Comparison of ENCODE assay signal across 19 mouse cellular contexts in genomic region chr11:69664841-69665240, GRCm38 (mm10). TPM values are rescaled to one million over a fixed set of nuclear protein-coding genes. Genes with fewer than 3 reads are reported as not detected.
A peak's percentile ranks its signal among the peaks of the same experiment; 100 is the strongest.
DNase-seq lines count a peak whose midpoint lies in the region; ATAC-seq and TF ChIP-seq lines count a peak whose summit lies in the region.
"Had no signal": no experiment of that assay in that cellular context is flagged by ENCODE, and none has a peak within 500 bp of the region (broad histone marks: within the 10 kb centered on the region; RNA-seq: fewer than 3 reads in every experiment).

No protein-coding gene starts in this region.

- no peak for TF ChIP-seq EP300 in liver, postnatal 0 days (IDR thresholded peaks at IDR 0.05; ENCODE audit: low read depth)

- no peaks in the 10 kb centered on the region for H3K9me3 ChIP-seq in hindbrain, embryonic 11.5 days (ENCODE audit: control insufficient read depth, low read length)
- no peaks in the 10 kb centered on the region for H3K9me3 ChIP-seq in hindbrain, embryonic 14.5 days (ENCODE audit: control insufficient read depth, low read length)
- no peaks in the 10 kb centered on the region for H3K9me3 ChIP-seq in midbrain, embryonic 10.5 days (replicated peaks)
- no peaks in the 10 kb centered on the region for H3K9me3 ChIP-seq in midbrain, postnatal 0 days (ENCODE audit: low read length)
- no peaks in the 10 kb centered on the region for H3K9me3 ChIP-seq in embryonic facial prominence, embryonic 14.5 days (ENCODE audit: control insufficient read depth, low read length)
- no peaks in the 10 kb centered on the region for H3K9me3 ChIP-seq in liver, postnatal 0 days (ENCODE audit: low read length)
- H3K9me3 ChIP-seq: forebrain, embryonic 12.5 days had no signal

- WGBS in hindbrain, embryonic 11.5 days: 95% methylated on average over 7 of the region's 7 CpGs
- 98% methylated on average over 7 of the region's 7 CpGs for WGBS in hindbrain, embryonic 14.5 days
- 92% methylated on average over 7 of the region's 7 CpGs for WGBS in midbrain, embryonic 10.5 days
- WGBS in midbrain, postnatal 0 days: 92% methylated on average over 7 of the region's 7 CpGs
- 92% methylated on average over 7 of the region's 7 CpGs for WGBS in embryonic facial prominence, embryonic 14.5 days
- WGBS in liver, postnatal 0 days (ENCODE audit: insufficient replicate concordance): 88% methylated on average over 7 of the region's 7 CpGs

- H3K27me3 ChIP-seq in hindbrain, embryonic 11.5 days (ENCODE audit: control insufficient read depth, insufficient read depth, low read length): no peaks in the 10 kb centered on the region
- H3K27me3 ChIP-seq in hindbrain, embryonic 14.5 days (ENCODE audit: control insufficient read depth, insufficient read depth, low read length): no peaks in the 10 kb centered on the region
- H3K27me3 ChIP-seq in midbrain, embryonic 10.5 days (ENCODE audit: low read depth, poor library complexity, severe bottlenecking): no peaks in the 10 kb centered on the region
- H3K27me3 ChIP-seq in midbrain, postnatal 0 days (ENCODE audit: insufficient read depth, low read length): no peaks in the 10 kb centered on the region
- no peaks in the 10 kb centered on the region for H3K27me3 ChIP-seq in embryonic facial prominence, embryonic 14.5 days (replicated peaks; ENCODE audit: control insufficient read depth, insufficient read depth, low read length)
- no peaks in the 10 kb centered on the region for H3K27me3 ChIP-seq in liver, postnatal 0 days (ENCODE audit: insufficient read depth, low read length)
- H3K27me3 ChIP-seq: forebrain, embryonic 12.5 days had no signal

- no peak for DNase-seq in hindbrain, embryonic 11.5 days (ENCODE audit: low spot score)
- no peak for DNase-seq in hindbrain, embryonic 14.5 days (ENCODE audit: low spot score)
- no peak for DNase-seq in midbrain, embryonic 10.5 days (ENCODE audit: low spot score)
- DNase-seq in midbrain, postnatal 0 days (ENCODE audit: low spot score): no peak
- DNase-seq in embryonic facial prominence, embryonic 14.5 days (ENCODE audit: low spot score): no peak
- no peak for DNase-seq in liver, postnatal 0 days
- DNase-seq in left cerebral cortex, adult 11 months (ENCODE audit: low spot score): no peak
- DNase-seq: adrenal gland, postnatal 10 days; heart, adult 2 months; lung, adult 18-20 months had no signal

- 0 out of 2 replicates have a peak overlapping the region, but pooled peaks have one; percentile 6 for H3K4me3 ChIP-seq in hindbrain, embryonic 11.5 days (ENCODE audit: low read depth, low read length)
- H3K4me3 ChIP-seq in hindbrain, embryonic 14.5 days (replicated peaks; ENCODE audit: low read length): no peak overlapping the region
- peak overlapping the region; percentile 7; the same call in 1 of the 2 replicates for H3K4me3 ChIP-seq in midbrain, embryonic 10.5 days
- H3K4me3 ChIP-seq in midbrain, postnatal 0 days (ENCODE audit: low read depth, low read length): no peak overlapping the region
- H3K4me3 ChIP-seq in embryonic facial prominence, embryonic 14.5 days (ENCODE audit: low read depth, low read length): no peak overlapping the region
- no peak overlapping the region for H3K4me3 ChIP-seq in liver, postnatal 0 days (ENCODE audit: low read depth, low read length)
- H3K4me3 ChIP-seq: forebrain, embryonic 12.5 days; heart, adult 2 months had no signal

- H3K27ac ChIP-seq in hindbrain, embryonic 11.5 days (ENCODE audit: low read depth, low read length): no peak overlapping the region
- no peak overlapping the region for H3K27ac ChIP-seq in hindbrain, embryonic 14.5 days
- H3K27ac ChIP-seq in midbrain, embryonic 10.5 days (replicated peaks): no peak overlapping the region
- no peak overlapping the region for H3K27ac ChIP-seq in midbrain, postnatal 0 days (ENCODE audit: low read depth, low read length)
- no peak overlapping the region for H3K27ac ChIP-seq in embryonic facial prominence, embryonic 14.5 days (replicated peaks; ENCODE audit: low read depth, low read length)
- H3K27ac ChIP-seq in liver, postnatal 0 days (ENCODE audit: low read depth): peak overlapping the region; percentile 97
- H3K27ac ChIP-seq: heart, adult 2 months; kidney, postnatal 0 days had no signal

- peaks cover 4% of the 10 kb centered on the region; the same call in 1 of the 2 replicates for H3K4me1 ChIP-seq in hindbrain, embryonic 11.5 days (replicated peaks; ENCODE audit: control insufficient read depth, insufficient read depth, low read length)
- peaks cover 17% of the 10 kb centered on the region for H3K4me1 ChIP-seq in hindbrain, embryonic 14.5 days (replicated peaks; ENCODE audit: control insufficient read depth, insufficient read depth, low read length)
- H3K4me1 ChIP-seq in midbrain, embryonic 10.5 days: peaks cover 35% of the 10 kb centered on the region
- 0 out of 2 replicates have a peak, but pooled peaks cover 10% of the 10 kb centered on the region for H3K4me1 ChIP-seq in midbrain, postnatal 0 days (ENCODE audit: insufficient read depth, low read length)
- H3K4me1 ChIP-seq in embryonic facial prominence, embryonic 14.5 days (ENCODE audit: control insufficient read depth, insufficient read depth, low read length): peaks cover 13% of the 10 kb centered on the region
- peaks cover 33% of the 10 kb centered on the region for H3K4me1 ChIP-seq in liver, postnatal 0 days (ENCODE audit: insufficient read depth)

- no peak overlapping the region for H3K4me2 ChIP-seq in hindbrain, embryonic 11.5 days (replicated peaks; ENCODE audit: low read depth, low read length)
- H3K4me2 ChIP-seq in hindbrain, embryonic 14.5 days (replicated peaks): no peak overlapping the region
- H3K4me2 ChIP-seq in midbrain, postnatal 0 days (ENCODE audit: low read depth, low read length, poor library complexity, severe bottlenecking): no peak overlapping the region
- H3K4me2 ChIP-seq in embryonic facial prominence, embryonic 14.5 days (ENCODE audit: low read depth, low read length): no peak overlapping the region
- peak overlapping the region; percentile 14 for H3K4me2 ChIP-seq in liver, postnatal 0 days (ENCODE audit: low read depth, low read length)
- H3K4me2 ChIP-seq: forebrain, embryonic 12.5 days had no signal

- no peak for ATAC-seq in hindbrain, embryonic 11.5 days (ENCODE audit: low FRiP score)
- ATAC-seq in hindbrain, embryonic 14.5 days (ENCODE audit: low FRiP score): no peak
- no peak for ATAC-seq in midbrain, postnatal 0 days (ENCODE audit: low FRiP score)
- ATAC-seq in embryonic facial prominence, embryonic 14.5 days (ENCODE audit: low read depth): no peak
- no peak for ATAC-seq in liver, postnatal 0 days
- ATAC-seq: midbrain, embryonic 16.5 days had no signal

- peaks cover 19% of the 10 kb centered on the region for H3K36me3 ChIP-seq in hindbrain, embryonic 11.5 days (ENCODE audit: control insufficient read depth, insufficient read depth, low read length)
- H3K36me3 ChIP-seq in hindbrain, embryonic 14.5 days (replicated peaks; ENCODE audit: control insufficient read depth, insufficient read depth): peaks cover 67% of the 10 kb centered on the region
- H3K36me3 ChIP-seq in midbrain, embryonic 10.5 days: peaks cover 72% of the 10 kb centered on the region
- peaks cover 44% of the 10 kb centered on the region for H3K36me3 ChIP-seq in midbrain, postnatal 0 days (ENCODE audit: insufficient read depth, low read length)
- H3K36me3 ChIP-seq in embryonic facial prominence, embryonic 14.5 days (ENCODE audit: control insufficient read depth, insufficient read depth, low read length): peaks cover 64% of the 10 kb centered on the region
- peaks cover 43% of the 10 kb centered on the region for H3K36me3 ChIP-seq in liver, postnatal 0 days (replicated peaks; ENCODE audit: insufficient read depth, low read length)

- H3K9ac ChIP-seq in hindbrain, embryonic 11.5 days (ENCODE audit: low read depth, low read length): no peak overlapping the region
- no peak overlapping the region for H3K9ac ChIP-seq in hindbrain, embryonic 14.5 days
- no peak overlapping the region for H3K9ac ChIP-seq in midbrain, postnatal 0 days (replicated peaks; ENCODE audit: low read length, poor library complexity, severe bottlenecking)
- H3K9ac ChIP-seq in embryonic facial prominence, embryonic 14.5 days (ENCODE audit: low read depth, low read length): 0 out of 2 replicates have a peak overlapping the region, but pooled peaks have one; percentile 8
- H3K9ac ChIP-seq in liver, postnatal 0 days (replicated peaks): no peak overlapping the region; the same call in 1 of the 2 replicates
- H3K9ac ChIP-seq: forebrain, embryonic 12.5 days had no signal

- no peak for TF ChIP-seq CTCF in midbrain, postnatal 0 days (IDR thresholded peaks at IDR 0.05)
- no peak for TF ChIP-seq CTCF in liver, postnatal 0 days (IDR thresholded peaks at IDR 0.05; ENCODE audit: low read depth)

RNA-seq across cellular contexts. Expression of gene Cd68, which starts 1.1 kb away (rescaled TPM):
- 8.2 and 8.7 TPM in 2 replicates for polyA plus RNA-seq in hindbrain, embryonic 11.5 days (2014; fragmentation: Nextera tagmentation; extraction: Ambion mirVana)
- polyA plus RNA-seq in hindbrain, embryonic 14.5 days (2014; fragmentation: Nextera tagmentation; extraction: Ambion mirVana): 8.0 and 10.3 TPM in 2 replicates
- 7.0 and 7.4 TPM in 2 replicates for polyA plus RNA-seq in midbrain, embryonic 10.5 days (2016; fragmentation: Nextera tagmentation; extraction: Ambion mirVana)
- total RNA-seq in midbrain, postnatal 0 days (2014; rRNA removed): 7.2 and 10.3 TPM in 2 replicates
- polyA plus RNA-seq in midbrain, postnatal 0 days (2015; fragmentation: Nextera tagmentation; extraction: Ambion mirVana): 10.6 and 11.0 TPM in 2 replicates
- 22.0 and 25.5 TPM in 2 replicates for polyA plus RNA-seq in embryonic facial prominence, embryonic 14.5 days (2014; fragmentation: Nextera tagmentation; extraction: Ambion mirVana)
- polyA plus RNA-seq in liver, postnatal 0 days (2015; fragmentation: Nextera tagmentation; extraction: Ambion mirVana): 30.1 and 32.5 TPM in 2 replicates

RNA-seq across cellular contexts. Expression of gene Mpdu1, which starts 2.4 kb away (rescaled TPM):
- polyA plus RNA-seq in hindbrain, embryonic 11.5 days (2014; fragmentation: Nextera tagmentation; extraction: Ambion mirVana): 28.0 and 45.3 TPM in 2 replicates
- 47.4 and 63.7 TPM in 2 replicates for polyA plus RNA-seq in hindbrain, embryonic 14.5 days (2014; fragmentation: Nextera tagmentation; extraction: Ambion mirVana)
- polyA plus RNA-seq in midbrain, embryonic 10.5 days (2016; fragmentation: Nextera tagmentation; extraction: Ambion mirVana): 85.1 and 86.2 TPM in 2 replicates
- total RNA-seq in midbrain, postnatal 0 days (2014; rRNA removed): 224 and 278 TPM in 2 replicates
- 118 and 123 TPM in 2 replicates for polyA plus RNA-seq in midbrain, postnatal 0 days (2015; fragmentation: Nextera tagmentation; extraction: Ambion mirVana)
- polyA plus RNA-seq in embryonic facial prominence, embryonic 14.5 days (2014; fragmentation: Nextera tagmentation; extraction: Ambion mirVana): 29.1 and 33.6 TPM in 2 replicates
- 36.9 and 41.0 TPM in 2 replicates for polyA plus RNA-seq in liver, postnatal 0 days (2015; fragmentation: Nextera tagmentation; extraction: Ambion mirVana)

RNA-seq across cellular contexts. Expression of gene Eif4a1, which starts 7.4 kb away (rescaled TPM):
- 891 and 905 TPM in 2 replicates for polyA plus RNA-seq in hindbrain, embryonic 11.5 days (2014; fragmentation: Nextera tagmentation; extraction: Ambion mirVana)
- polyA plus RNA-seq in hindbrain, embryonic 14.5 days (2014; fragmentation: Nextera tagmentation; extraction: Ambion mirVana): 559 and 579 TPM in 2 replicates
- polyA plus RNA-seq in midbrain, embryonic 10.5 days (2016; fragmentation: Nextera tagmentation; extraction: Ambion mirVana): 710 and 716 TPM in 2 replicates
- total RNA-seq in midbrain, postnatal 0 days (2014; rRNA removed): 767 and 793 TPM in 2 replicates
- polyA plus RNA-seq in midbrain, postnatal 0 days (2015; fragmentation: Nextera tagmentation; extraction: Ambion mirVana): 501 and 502 TPM in 2 replicates
- polyA plus RNA-seq in embryonic facial prominence, embryonic 14.5 days (2014; fragmentation: Nextera tagmentation; extraction: Ambion mirVana): 525 and 575 TPM in 2 replicates
- polyA plus RNA-seq in liver, postnatal 0 days (2015; fragmentation: Nextera tagmentation; extraction: Ambion mirVana): 199 and 203 TPM in 2 replicates

RNA-seq across cellular contexts. Expression of gene Sox15, which starts 9.7 kb away (rescaled TPM):
- polyA plus RNA-seq in hindbrain, embryonic 11.5 days (2014; fragmentation: Nextera tagmentation; extraction: Ambion mirVana): not detected in 2 replicates
- not detected in 2 replicates for polyA plus RNA-seq in hindbrain, embryonic 14.5 days (2014; fragmentation: Nextera tagmentation; extraction: Ambion mirVana)
- 0.16 TPM in 1 of 2 replicates, not detected in the other for polyA plus RNA-seq in midbrain, embryonic 10.5 days (2016; fragmentation: Nextera tagmentation; extraction: Ambion mirVana)
- 0.27 TPM in 1 of 2 replicates, not detected in the other for total RNA-seq in midbrain, postnatal 0 days (2014; rRNA removed)
- 0.19 and 0.20 TPM in 2 replicates for polyA plus RNA-seq in midbrain, postnatal 0 days (2015; fragmentation: Nextera tagmentation; extraction: Ambion mirVana)
- 1.7 and 2.9 TPM in 2 replicates for polyA plus RNA-seq in embryonic facial prominence, embryonic 14.5 days (2014; fragmentation: Nextera tagmentation; extraction: Ambion mirVana)
- polyA plus RNA-seq in liver, postnatal 0 days (2015; fragmentation: Nextera tagmentation; extraction: Ambion mirVana): 0.13 TPM in 1 of 2 replicates, not detected in the other
- total RNA-seq: adrenal gland, postnatal 10 days; gastrocnemius, adult 18-20 months; heart, adult 2 months; layer of hippocampus, adult 8-10 months; left cerebral cortex, postnatal 10 days had no signal
- polyA plus RNA-seq: embryonic facial prominence, embryonic 11.5 days; forebrain, embryonic 12.5 days; heart, adult 2 months; heart, embryonic 16.5 days; midbrain, embryonic 16.5 days; neural tube, embryonic 11.5 days had no signal

RNA-seq across cellular contexts. Expression of gene Senp3, which starts 17.0 kb away (rescaled TPM):
- 85.8 and 101 TPM in 2 replicates for polyA plus RNA-seq in hindbrain, embryonic 11.5 days (2014; fragmentation: Nextera tagmentation; extraction: Ambion mirVana)
- 96.2 and 99.2 TPM in 2 replicates for polyA plus RNA-seq in hindbrain, embryonic 14.5 days (2014; fragmentation: Nextera tagmentation; extraction: Ambion mirVana)
- polyA plus RNA-seq in midbrain, embryonic 10.5 days (2016; fragmentation: Nextera tagmentation; extraction: Ambion mirVana): 112 and 114 TPM in 2 replicates
- 81.7 and 89.2 TPM in 2 replicates for total RNA-seq in midbrain, postnatal 0 days (2014; rRNA removed)
- polyA plus RNA-seq in midbrain, postnatal 0 days (2015; fragmentation: Nextera tagmentation; extraction: Ambion mirVana): 70.3 and 74.0 TPM in 2 replicates
- 73.6 and 88.4 TPM in 2 replicates for polyA plus RNA-seq in embryonic facial prominence, embryonic 14.5 days (2014; fragmentation: Nextera tagmentation; extraction: Ambion mirVana)
- polyA plus RNA-seq in liver, postnatal 0 days (2015; fragmentation: Nextera tagmentation; extraction: Ambion mirVana): 14.5 and 15.2 TPM in 2 replicates

Comparison
In these comparisons a context has a peak if more than half of its experiments do, and no peak if none do; other contexts are left out.
1. H3K4me3 ChIP-seq: peak in hindbrain, embryonic 11.5 days (single experiment) and midbrain, embryonic 10.5 days (single experiment); none in hindbrain, embryonic 14.5 days (single experiment), midbrain, postnatal 0 days (single experiment), embryonic facial prominence, embryonic 14.5 days (single experiment) and liver, postnatal 0 days (single experiment).